In genomic region chr4:21679624-21680480, GRCm38 (mm10) we compare ENCODE assay signal across 9 mouse cellular contexts. TPM values are rescaled to one million over a fixed set of nuclear protein-coding genes. Genes with fewer than 3 reads are reported as not detected.
DNase-seq lines count a peak whose midpoint lies in the region; ATAC-seq lines count a peak whose summit lies in the region.
"Had no signal": no experiment of that assay in that cellular context is flagged by ENCODE, and none has a peak within 500 bp of the region (broad histone marks: within the 10 kb centered on the region; RNA-seq: fewer than 3 reads in every experiment).

No protein-coding gene starts in this region.

- 3% methylated on average over 42 of the region's 42 CpGs for WGBS in heart, embryonic 10.5 days
- 3% methylated on average over 42 of the region's 42 CpGs for WGBS in hindbrain, embryonic 16.5 days
- 2% methylated on average over 42 of the region's 42 CpGs for WGBS in midbrain, embryonic 14.5 days

- peak overlapping the region; percentile 62 for H3K4me3 ChIP-seq in heart, embryonic 10.5 days
- H3K4me3 ChIP-seq in hindbrain, embryonic 16.5 days (ENCODE audit: low read length): peak overlapping the region; percentile 44
- H3K4me3 ChIP-seq in midbrain, embryonic 14.5 days (replicated peaks; ENCODE audit: low read depth, low read length): peak overlapping the region; percentile 31

- no peaks in the 10 kb centered on the region for H3K9me3 ChIP-seq in heart, embryonic 10.5 days
- H3K9me3 ChIP-seq in hindbrain, embryonic 16.5 days (ENCODE audit: control insufficient read depth, low read length): no peaks in the 10 kb centered on the region; the same call in 1 of the 2 replicates
- no peaks in the 10 kb centered on the region for H3K9me3 ChIP-seq in midbrain, embryonic 14.5 days (ENCODE audit: control insufficient read depth, low read length)

- peak; percentile 76 for DNase-seq in heart, embryonic 10.5 days (ENCODE audit: low spot score)
- DNase-seq in heart, postnatal 10 days: no peak
- peak; percentile 55 for DNase-seq in embryo, embryonic 10.5 days (ENCODE audit: low spot score)
- DNase-seq in midbrain, embryonic 14.5 days: peak; percentile 30
- DNase-seq in right cerebral cortex, postnatal 10 days (ENCODE audit: low spot score in 2 of 2): no peak
- no peak for DNase-seq in urinary bladder, postnatal 4 days (ENCODE audit: low spot score in 2 of 2)
- no peak for DNase-seq in layer of hippocampus, adult 11-12 months (ENCODE audit: low spot score)
- DNase-seq: lung, adult 18-20 months had no signal

- no peaks in the 10 kb centered on the region for H3K36me3 ChIP-seq in heart, embryonic 10.5 days
- H3K36me3 ChIP-seq in hindbrain, embryonic 16.5 days (ENCODE audit: control insufficient read depth, insufficient read depth, low read length): no peaks in the 10 kb centered on the region
- H3K36me3 ChIP-seq in midbrain, embryonic 14.5 days (ENCODE audit: control insufficient read depth, insufficient read depth, low read length): no peaks in the 10 kb centered on the region

- H3K9ac ChIP-seq in hindbrain, embryonic 16.5 days (ENCODE audit: low read depth, low read length): peak overlapping the region; percentile 31; the same call in 1 of the 2 replicates
- no peak overlapping the region for H3K9ac ChIP-seq in midbrain, embryonic 14.5 days (replicated peaks; ENCODE audit: low read length)

- peak overlapping the region; percentile 61 for H3K4me2 ChIP-seq in hindbrain, embryonic 16.5 days (ENCODE audit: low read length)
- H3K4me2 ChIP-seq in midbrain, embryonic 14.5 days (ENCODE audit: low read length): peak overlapping the region; percentile 50

- ATAC-seq in hindbrain, embryonic 16.5 days: peak; percentile 19; the same call in 1 of the 2 replicates
- ATAC-seq in midbrain, embryonic 14.5 days (ENCODE audit: low FRiP score, low TSS enrichment): peak; percentile 14; the same call in 1 of the 2 replicates

- peaks cover 100% of the 10 kb centered on the region for H3K27me3 ChIP-seq in heart, embryonic 10.5 days (ENCODE audit: insufficient read depth, poor library complexity, severe bottlenecking)
- H3K27me3 ChIP-seq in hindbrain, embryonic 16.5 days (replicated peaks; ENCODE audit: control insufficient read depth, insufficient read depth, low read length): peaks cover 58% of the 10 kb centered on the region
- peaks cover 98% of the 10 kb centered on the region for H3K27me3 ChIP-seq in midbrain, embryonic 14.5 days (ENCODE audit: control insufficient read depth, insufficient read depth, low read length)

- peaks cover 18% of the 10 kb centered on the region for H3K4me1 ChIP-seq in heart, embryonic 10.5 days
- H3K4me1 ChIP-seq in hindbrain, embryonic 16.5 days (ENCODE audit: control insufficient read depth, insufficient read depth, low read depth, low read length): peaks cover 17% of the 10 kb centered on the region
- H3K4me1 ChIP-seq in midbrain, embryonic 14.5 days (ENCODE audit: control insufficient read depth, insufficient read depth, low read length): no peaks in the 10 kb centered on the region; the same call in 1 of the 2 replicates

- no peak overlapping the region for H3K27ac ChIP-seq in heart, embryonic 10.5 days
- no peak overlapping the region for H3K27ac ChIP-seq in hindbrain, embryonic 16.5 days (ENCODE audit: low read depth, low read length)
- H3K27ac ChIP-seq in midbrain, embryonic 14.5 days (replicated peaks; ENCODE audit: low read depth, low read length): no peak overlapping the region

- intact Hi-C loops in heart, postnatal 10 days (cut with DNase I): no loop called here

RNA-seq across cellular contexts. Expression of gene Prdm13, which starts 5.9 kb away (rescaled TPM):
- polyA plus RNA-seq in heart, embryonic 10.5 days (2016; fragmentation: Nextera tagmentation; extraction: Ambion mirVana): not detected in 2 replicates
- total RNA-seq in heart, postnatal 10 days (2021): not detected
- 0.36 and 0.48 TPM in 2 replicates for polyA plus RNA-seq in hindbrain, embryonic 16.5 days (2015; fragmentation: Nextera tagmentation; extraction: Ambion mirVana)
- 0.42 and 0.63 TPM in 2 replicates for polyA plus RNA-seq in midbrain, embryonic 14.5 days (2014; fragmentation: Nextera tagmentation; extraction: Ambion mirVana)

RNA-seq across cellular contexts. Expression of gene Ccnc, which starts 47.6 kb away (rescaled TPM):
- 31.2 and 36.0 TPM in 2 replicates for polyA plus RNA-seq in heart, embryonic 10.5 days (2016; fragmentation: Nextera tagmentation; extraction: Ambion mirVana)
- total RNA-seq in heart, postnatal 10 days (2021): 10 to 100 TPM; 13.9 to 18.1 TPM
- polyA plus RNA-seq in hindbrain, embryonic 16.5 days (2015; fragmentation: Nextera tagmentation; extraction: Ambion mirVana): 68.7 and 72.4 TPM in 2 replicates
- polyA plus RNA-seq in midbrain, embryonic 14.5 days (2014; fragmentation: Nextera tagmentation; extraction: Ambion mirVana): 78.0 and 80.0 TPM in 2 replicates

Comparison
In these comparisons a context has a peak if more than half of its experiments do, and no peak if none do; other contexts are left out.
1. DNase-seq: peak in heart, embryonic 10.5 days (single experiment), embryo, embryonic 10.5 days (single experiment) and midbrain, embryonic 14.5 days (single experiment); none in heart, postnatal 10 days (0 of 2), right cerebral cortex, postnatal 10 days (0 of 2), urinary bladder, postnatal 4 days (0 of 2) and layer of hippocampus, adult 11-12 months (single experiment).
2. Peak in every context shown above with its lines, with median percentiles within 50 percentile points of each other: H3K4me3 ChIP-seq.